In the genomic region with DNA sequence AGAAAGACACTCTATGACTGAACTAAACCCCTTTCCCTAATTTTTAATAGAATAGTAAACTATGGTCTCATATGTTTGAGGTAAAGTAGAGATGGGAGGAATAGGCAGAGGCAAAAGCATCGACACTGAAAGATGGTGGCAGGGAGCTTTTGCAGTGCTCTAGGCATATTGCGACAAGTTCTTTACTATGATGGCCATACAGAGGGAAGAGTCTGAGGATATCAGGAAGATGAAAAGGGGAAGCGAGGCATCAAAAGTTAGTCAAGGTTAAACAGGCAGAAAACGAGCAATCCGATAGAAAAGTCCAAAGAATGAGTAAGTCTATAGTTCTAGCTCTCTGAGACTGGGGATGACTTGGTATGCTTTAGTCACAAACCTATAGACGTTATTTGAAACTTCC, we compare ENCODE assay signal across 24 mouse cellular contexts. TPM values are rescaled to one million over a fixed set of nuclear protein-coding genes. Genes with fewer than 3 reads are reported as not detected.
"Had no signal": no experiment of that assay in that cellular context is flagged by ENCODE, and none has a peak within 500 bp of the region (broad histone marks: within the 10 kb centered on the region; RNA-seq: fewer than 3 reads in every experiment).

No protein-coding gene starts in this region.

- H3K9ac ChIP-seq: limb, embryonic 12.5 days; limb, embryonic 15.5 days; liver, embryonic 14.5 days; liver, postnatal 0 days; lung, embryonic 15.5 days; midbrain, embryonic 13.5 days; neural tube, embryonic 13.5 days; stomach, embryonic 15.5 days had no signal

- H3K4me1 ChIP-seq: limb, embryonic 12.5 days; limb, embryonic 15.5 days; lung, embryonic 15.5 days; midbrain, embryonic 10.5 days; midbrain, embryonic 13.5 days; neural tube, embryonic 13.5 days; stomach, embryonic 15.5 days had no signal

- H3K36me3 ChIP-seq: limb, embryonic 12.5 days; limb, embryonic 15.5 days; lung, embryonic 15.5 days; midbrain, embryonic 10.5 days; midbrain, embryonic 13.5 days; neural tube, embryonic 13.5 days; stomach, embryonic 15.5 days had no signal

- DNase-seq: kidney, postnatal 14 days; kidney, postnatal 4 days; left cerebral cortex, postnatal 4 days; liver, postnatal 0 days; lung, postnatal 14 days; lung, postnatal 4 days; retina, postnatal 1 day; right cerebral cortex, postnatal 25 days; spleen, adult 18-20 months; thymus, postnatal 25 days had no signal

- H3K9me3 ChIP-seq: limb, embryonic 12.5 days; limb, embryonic 15.5 days; lung, embryonic 15.5 days; megakaryocyte, embryonic 14.5 days; midbrain, embryonic 10.5 days; midbrain, embryonic 13.5 days; neural tube, embryonic 13.5 days; stomach, embryonic 15.5 days had no signal

- H3K27me3 ChIP-seq: limb, embryonic 12.5 days; limb, embryonic 15.5 days; lung, embryonic 15.5 days; megakaryocyte, embryonic 14.5 days; midbrain, embryonic 13.5 days; neural tube, embryonic 13.5 days; stomach, embryonic 15.5 days had no signal

- H3K4me3 ChIP-seq: limb, embryonic 12.5 days; limb, embryonic 15.5 days; lung, embryonic 15.5 days; megakaryocyte, embryonic 14.5 days; midbrain, embryonic 10.5 days; midbrain, embryonic 13.5 days; myocyte; neural tube, embryonic 13.5 days; stomach, embryonic 15.5 days had no signal

- H3K27ac ChIP-seq: limb, embryonic 12.5 days; limb, embryonic 15.5 days; liver, embryonic 14.5 days; lung, embryonic 15.5 days; midbrain, embryonic 10.5 days; midbrain, embryonic 13.5 days; neural tube, embryonic 13.5 days; stomach, embryonic 15.5 days had no signal

- ATAC-seq: liver, postnatal 0 days; midbrain, embryonic 13.5 days; midbrain, embryonic 16.5 days had no signal

- H3K4me2 ChIP-seq: limb, embryonic 12.5 days; limb, embryonic 15.5 days; liver, embryonic 11.5 days; lung, embryonic 15.5 days; midbrain, embryonic 13.5 days; neural tube, embryonic 13.5 days; stomach, embryonic 15.5 days had no signal

RNA-seq across cellular contexts. Expression of gene Otogl, which starts 27.9 kb away (rescaled TPM):
- total RNA-seq: monocyte, adult 5-6 weeks; neutrophil, adult 5-6 weeks had no signal
- polyA plus RNA-seq: liver, postnatal 0 days; midbrain, embryonic 10.5 days; neural tube, embryonic 13.5 days had no signal
